Mouse (Mus musculus): ENCODE data around the gene Zfp119b. TPM values are rescaled to one million over a fixed set of nuclear protein-coding genes. Genes with fewer than 3 reads are reported as not detected.
A peak's percentile ranks its signal among the peaks of the same experiment; 100 is the strongest.
"Not testable (repeated sequence)": the region's sequence is repeated elsewhere in the genome, so short reads cannot be mapped to it uniquely, and the experiment has no call there.

Zfp119b gene
- polyA plus RNA-seq, 1 experiment from 2014 or later, result 7.5 TPM

GRCm38 (mm10) chr17:55956129-55956528 lies 6.8 kb upstream of the Zfp119b start:
- Histone ChIP-seq H3K4me1 (replicated peaks) (peaks cover 32% of the 10 kb centered on the region), H3K9ac (peak overlapping the region; percentile 31), H3K4me3 (peak overlapping the region; percentile 46), H3K9me3 (no peaks in the 10 kb centered on the region), H3K4me2 (peak overlapping the region; percentile 64), H3K36me3 (no peaks in the 10 kb centered on the region), H3K27ac (replicated peaks) (peak overlapping the region; percentile 70), H3K27me3 (no peaks in the 10 kb centered on the region)
- ATAC-seq (ENCODE audit: low FRiP score, low read depth), result peak; percentile 55
- WGBS, result 0% methylated on average over 25 of the region's 26 CpGs

GRCm38 (mm10) chr17:55954229-55954628 lies 4.9 kb upstream of the Zfp119b start:
- Histone ChIP-seq H3K9me3 (no peaks in the 10 kb centered on the region), H3K9ac (no peak overlapping the region), H3K36me3 (no peaks in the 10 kb centered on the region), H3K4me3 (no peak overlapping the region), H3K27me3 (no peaks in the 10 kb centered on the region), H3K4me2 (no peak overlapping the region), H3K4me1 (replicated peaks) (peaks cover 22% of the 10 kb centered on the region), H3K27ac (replicated peaks) (no peak overlapping the region)
- ATAC-seq (ENCODE audit: low FRiP score, low read depth), result no peak
- WGBS, result 36% methylated on average over 16 of the region's 16 CpGs

DNA sequence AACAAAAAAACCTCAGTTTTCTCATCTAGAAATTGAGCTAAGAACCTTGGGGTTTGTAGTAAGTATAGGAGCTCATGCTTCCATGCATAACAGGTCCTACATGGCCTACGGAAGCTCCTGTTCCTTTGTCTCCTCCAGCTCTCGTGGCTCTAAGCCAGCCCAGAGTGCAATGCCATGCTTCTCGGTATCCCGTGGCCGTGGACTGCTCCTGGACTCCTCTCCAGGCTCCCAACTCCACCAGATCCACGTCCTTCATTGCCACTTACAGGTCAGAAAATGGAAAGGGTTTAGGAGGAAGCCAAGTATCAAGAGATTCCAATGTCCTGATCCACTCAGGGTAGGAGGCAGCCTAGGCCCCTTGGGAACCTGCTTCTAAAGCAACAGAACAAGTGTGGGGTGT lies 4.5 kb upstream of the Zfp119b start:
- ATAC-seq (ENCODE audit: low FRiP score, low read depth), result no peak
- 75% methylated on average over 6 of the region's 6 CpGs for WGBS

DNA sequence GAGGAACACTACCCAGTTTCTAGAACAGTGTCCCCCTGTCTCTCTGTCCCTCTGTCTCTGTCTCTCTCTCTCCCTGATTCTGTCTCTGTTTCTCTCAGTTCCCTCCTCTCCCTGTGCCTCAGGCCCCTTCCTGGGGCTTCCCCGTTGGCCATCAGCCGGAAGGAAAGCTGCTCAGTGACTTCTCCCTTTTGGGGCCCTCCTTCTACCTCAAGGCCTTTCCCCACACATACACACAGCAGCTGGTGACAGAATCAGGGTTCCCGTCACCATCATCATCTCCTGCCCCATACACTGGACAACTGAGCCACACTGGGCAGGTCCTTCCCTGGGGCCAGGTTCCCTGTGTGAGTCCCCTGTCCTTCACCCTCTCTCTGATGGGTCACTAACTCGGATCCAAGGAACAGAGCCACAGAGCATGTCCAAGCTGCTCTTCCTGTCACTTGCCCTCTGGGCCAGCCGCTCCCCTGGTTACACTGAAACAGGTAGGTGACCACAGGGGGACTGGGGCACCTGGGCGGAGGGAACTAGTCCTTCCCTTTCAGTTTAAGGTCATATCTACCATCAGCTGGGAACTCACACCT lies 3.2 kb upstream of the Zfp119b start, which contains the start of gene Ebi3:
TSS of gene Ebi3 (plus strand) at position 194 of the 581 bp plus-strand sequence.
- H3K4me2 ChIP-seq, result no peak within 1 kb of the TSS
- no peaks in the 10 kb centered on the region for H3K9me3 ChIP-seq
- no peak within 1 kb of the TSS for H3K4me3 ChIP-seq
- H3K9ac ChIP-seq, result no peak within 1 kb of the TSS
- no peak within 1 kb of the TSS for H3K27ac ChIP-seq (replicated peaks)
- H3K36me3 ChIP-seq, result no peaks in the 10 kb centered on the region
- no peaks in the 10 kb centered on the region for H3K27me3 ChIP-seq
- no peak for ATAC-seq (ENCODE audit: low FRiP score, low read depth)
- WGBS, result 81% methylated on average over 6 of the region's 6 CpGs
- H3K4me1 ChIP-seq (replicated peaks), result peaks cover 12% of the 10 kb centered on the region

More for the DNA sequence above, 4.5 kb upstream of the Zfp119b start:
- Histone ChIP-seq H3K9ac (no peak overlapping the region), H3K27ac (replicated peaks) (no peak overlapping the region), H3K9me3 (no peaks in the 10 kb centered on the region), H3K4me1 (replicated peaks) (peaks cover 22% of the 10 kb centered on the region), H3K27me3 (no peaks in the 10 kb centered on the region), H3K4me2 (no peak overlapping the region), H3K4me3 (no peak overlapping the region), H3K36me3 (no peaks in the 10 kb centered on the region)

DNA sequence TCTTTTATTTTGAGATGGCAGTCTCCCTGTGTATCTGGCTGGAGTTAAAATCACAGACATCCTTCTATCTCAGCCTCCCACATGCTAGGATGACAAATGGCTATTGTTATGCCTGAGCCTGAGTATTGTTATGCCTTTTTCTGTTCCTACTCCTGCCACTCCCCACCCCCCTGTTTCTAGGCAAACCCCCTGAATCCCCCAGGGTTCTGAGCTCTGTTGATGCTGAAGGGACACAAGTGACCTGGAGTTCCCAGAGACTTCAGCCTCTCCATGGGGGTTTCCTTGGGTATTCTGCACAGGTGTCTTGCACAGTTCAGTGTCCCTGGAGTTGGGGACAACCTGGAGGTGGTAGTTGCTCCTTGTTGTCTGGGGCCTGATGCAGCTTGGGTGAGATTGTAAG lies 2.7 kb upstream of the Zfp119b start:
- peaks cover 7% of the 10 kb centered on the region for H3K4me1 ChIP-seq (replicated peaks)
- ATAC-seq (ENCODE audit: low FRiP score, low read depth), result no peak
- no peak overlapping the region for H3K9ac ChIP-seq
- no peak overlapping the region for H3K4me2 ChIP-seq
- no peak overlapping the region for H3K27ac ChIP-seq (replicated peaks)
- no peak overlapping the region for H3K4me3 ChIP-seq
- no peaks in the 10 kb centered on the region for H3K9me3 ChIP-seq
- H3K27me3 ChIP-seq, result no peaks in the 10 kb centered on the region
- no peaks in the 10 kb centered on the region for H3K36me3 ChIP-seq

- no peaks in the 10 kb centered on the region for H3K36me3 ChIP-seq
- H3K4me3 ChIP-seq, result no peak overlapping the region
- WGBS, result 81% methylated on average over 9 of the region's 9 CpGs
- H3K9ac ChIP-seq, result no peak overlapping the region
- no peaks in the 10 kb centered on the region for H3K27me3 ChIP-seq
- H3K4me2 ChIP-seq, result no peak overlapping the region
- no peak for ATAC-seq (ENCODE audit: low FRiP score, low read depth)
- H3K4me1 ChIP-seq (replicated peaks), result peaks cover 4% of the 10 kb centered on the region; the same call in 1 of the 2 replicates
- no peak overlapping the region for H3K27ac ChIP-seq (replicated peaks)
- no peaks in the 10 kb centered on the region for H3K9me3 ChIP-seq
Measured at GRCm38 (mm10) chr17:55950601-55951000, 1.3 kb upstream of the Zfp119b start.

GRCm38 (mm10) chr17:55948647-55949046 lies 653 bp downstream of the Zfp119b start:
- ATAC-seq (ENCODE audit: low FRiP score, low read depth), result no peak
- Histone ChIP-seq H3K4me1 (replicated peaks) (peaks cover 11% of the 10 kb centered on the region), H3K36me3 (no peaks in the 10 kb centered on the region), H3K27ac (replicated peaks) (no peak overlapping the region), H3K9ac (no peak overlapping the region), H3K27me3 (no peaks in the 10 kb centered on the region), H3K9me3 (no peaks in the 10 kb centered on the region), H3K4me2 (no peak overlapping the region), H3K4me3 (no peak overlapping the region)
- 92% methylated on average over 4 of the region's 4 CpGs for WGBS

GRCm38 (mm10) chr17:55945696-55946095 lies 3.6 kb downstream of the Zfp119b start:
- 32% methylated on average over 5 of the region's 5 CpGs for whole genome bisulfite sequencing
- Histone ChIP-seq H3K27ac (replicated peaks) (peak overlapping the region; percentile 94), H3K4me1 (replicated peaks) (peaks cover 11% of the 10 kb centered on the region), H3K4me3 (peak overlapping the region; percentile 47), H3K9ac (peak overlapping the region; percentile 67), H3K36me3 (no peaks in the 10 kb centered on the region), H3K4me2 (peak overlapping the region; percentile 81), H3K27me3 (no peaks in the 10 kb centered on the region), H3K9me3 (no peaks in the 10 kb centered on the region)
- ATAC-seq (ENCODE audit: low FRiP score, low read depth), result no peak

- not testable (repeated sequence) for H3K27me3 ChIP-seq, H3K36me3 ChIP-seq, H3K9me3 ChIP-seq
- Histone ChIP-seq H3K4me1 (replicated peaks) (peaks cover 11% of the 10 kb centered on the region), H3K4me3 (peak overlapping the region; percentile 47), H3K27ac (replicated peaks) (peak overlapping the region; percentile 94), H3K9ac (peak overlapping the region; percentile 67), H3K4me2 (peak overlapping the region; percentile 81)
- under 1% methylated on average over 56 of the region's 56 CpGs for WGBS
- ATAC-seq (ENCODE audit: low FRiP score, low read depth), result peak; percentile 97
Measured at GRCm38 (mm10) chr17:55944866-55945682, 4.2 kb downstream of the Zfp119b start.

GRCm38 (mm10) chr17:55944387-55944865 lies 4.9 kb downstream of the Zfp119b start:
- Histone ChIP-seq H3K4me3 (peak overlapping the region; percentile 47), H3K4me2 (peak overlapping the region; percentile 81), H3K27ac (replicated peaks) (peak overlapping the region; percentile 94), H3K9ac (peak overlapping the region; percentile 43; the same call in 1 of the 2 replicates), H3K4me1 (replicated peaks) (peaks cover 11% of the 10 kb centered on the region)
- not testable (repeated sequence) for ATAC-seq (ENCODE audit: low FRiP score, low read depth); H3K36me3 ChIP-seq; H3K9me3 ChIP-seq; H3K27me3 ChIP-seq
- WGBS, result 36% methylated on average over 10 of the region's 10 CpGs

DNA sequence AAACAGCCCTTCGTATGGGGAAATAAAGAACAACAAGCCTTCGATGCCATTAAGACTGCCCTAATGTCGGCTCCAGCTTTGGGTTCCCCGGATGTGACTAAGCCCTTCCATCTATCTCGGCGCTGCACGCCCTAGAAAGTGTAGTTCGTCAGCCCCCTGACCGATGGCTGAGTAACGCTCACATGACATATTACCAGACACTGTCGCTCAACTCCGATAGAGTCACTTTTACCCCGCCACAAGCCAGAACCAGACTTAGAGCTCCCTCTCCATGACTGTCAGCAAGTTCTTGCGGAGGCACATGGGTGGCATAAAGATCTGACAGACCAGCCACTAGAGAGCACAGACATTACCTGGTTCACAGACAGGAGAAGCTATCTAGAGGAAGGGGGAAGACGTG lies 16.1 kb downstream of the Zfp119b start:
- Histone ChIP-seq H3K4me2 (peak overlapping the region; percentile 65), H3K4me1 (replicated peaks) (peaks cover 12% of the 10 kb centered on the region; the same call in 1 of the 2 replicates), H3K36me3 (peaks cover 3% of the 10 kb centered on the region), H3K4me3 (no peak overlapping the region), H3K27ac (replicated peaks) (no peak overlapping the region), H3K9me3 (0 out of 2 replicates have a peak, but pooled peaks cover 6% of the 10 kb centered on the region), H3K9ac (no peak overlapping the region), H3K27me3 (no peaks in the 10 kb centered on the region)
- 96% methylated on average over 15 of the region's 15 CpGs for WGBS
- no peak for ATAC-seq (ENCODE audit: low FRiP score, low read depth)

GRCm38 (mm10) chr17:55932635-55933034 lies 16.7 kb downstream of the Zfp119b start:
- H3K4me2 ChIP-seq, result peak overlapping the region; percentile 65
- peak overlapping the region; percentile 56 for H3K4me3 ChIP-seq
- 0 out of 2 replicates have a peak, but pooled peaks cover 6% of the 10 kb centered on the region for H3K9me3 ChIP-seq
- no peaks in the 10 kb centered on the region for H3K27me3 ChIP-seq
- no peak overlapping the region for H3K27ac ChIP-seq (replicated peaks)
- ATAC-seq (ENCODE audit: low FRiP score, low read depth), result no peak
- WGBS, result 82% methylated on average over 2 of the region's 2 CpGs
- H3K9ac ChIP-seq, result no peak overlapping the region; the same call in 1 of the 2 replicates
- H3K4me1 ChIP-seq (replicated peaks), result peaks cover 12% of the 10 kb centered on the region; the same call in 1 of the 2 replicates
- no peaks in the 10 kb centered on the region for H3K36me3 ChIP-seq

Measured in hindbrain, embryonic 15.5 days (tissue).